Mouse (Mus musculus) myocyte (in vitro differentiated cells): ENCODE results near the gene Boc.

Experiments
- E2F4 ChIP-seq: IDR thresholded peaks from one replicate; pipeline ENCODE4 v1.6.1; 2011; ENCODE audit warnings: mild to moderate bottlenecking, control low read depth, moderate library complexity; ENCODE audit not compliant: insufficient read depth
- MYOD1 ChIP-seq, 3 experiments: IDR thresholded peaks; one replicate each; pipeline ENCODE4 v1.6.1; 2011; ENCODE audit warnings: control low read depth in 2 of 3, low read depth in 2 of 3, mild to moderate bottlenecking in 2 of 3, moderate library complexity in 1 of 3; ENCODE audit not compliant: insufficient read length in 2 of 3, control insufficient read depth in 1 of 3
- POLR2A ChIP-seq: IDR thresholded peaks from one replicate; pipeline ENCODE4 v1.6.1; 2011; ENCODE audit warnings: low read depth, mild to moderate bottlenecking, control low read depth, moderate library complexity; ENCODE audit not compliant: insufficient read length
- TCF12 ChIP-seq: IDR thresholded peaks from one replicate; pipeline ENCODE4 v1.6.1; 2011; ENCODE audit warnings: mild to moderate bottlenecking, control low read depth; ENCODE audit not compliant: poor library complexity, insufficient read depth, severe bottlenecking

DNA sequence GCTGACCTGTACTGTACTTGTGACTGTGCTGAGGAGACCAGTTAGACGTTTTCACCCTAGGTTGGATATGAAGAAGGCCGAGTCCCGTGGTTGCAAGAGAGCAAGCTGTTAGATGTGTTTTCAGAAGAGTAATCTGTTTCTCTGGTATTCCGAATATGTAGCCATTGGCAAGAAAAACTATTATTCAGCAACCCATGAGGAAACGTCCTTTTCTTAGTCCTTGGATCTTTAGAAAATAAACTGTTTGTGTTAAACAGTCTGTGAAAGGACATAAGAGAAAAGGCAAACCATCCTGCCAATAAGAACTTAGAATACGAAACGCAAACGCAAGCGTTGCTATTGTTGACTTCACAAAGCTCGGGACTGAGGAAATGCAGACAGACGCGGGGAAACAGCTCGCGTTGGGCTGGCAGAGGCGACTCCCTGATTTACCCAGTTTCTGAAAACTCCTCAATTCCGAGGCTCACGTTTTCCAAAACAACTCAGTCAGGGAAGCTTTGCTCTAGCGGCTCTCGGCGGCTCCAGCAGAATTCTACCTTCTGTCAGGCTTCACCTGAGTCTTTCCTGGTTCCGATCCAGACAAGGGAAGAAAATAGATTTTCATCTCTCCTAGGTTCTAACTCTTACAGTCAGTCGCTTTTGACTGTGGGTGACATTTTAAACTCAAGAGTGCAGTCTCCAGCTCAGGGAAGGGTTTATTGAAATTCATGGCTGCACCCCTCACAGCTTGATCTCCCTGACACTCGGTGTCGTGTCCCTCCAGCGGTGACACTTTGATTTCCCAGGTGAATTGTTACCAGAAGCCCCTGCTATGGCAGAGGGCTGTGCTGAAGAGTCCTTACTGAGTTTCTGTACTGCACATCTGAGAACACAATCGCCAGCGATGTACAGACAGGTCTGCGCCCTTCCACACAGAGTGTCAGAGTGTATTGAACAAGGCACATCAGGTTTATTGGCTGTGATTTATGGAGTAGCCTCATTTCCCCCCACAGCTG lies 76.8 kb downstream of the Boc start:
- TF ChIP-seq MYOD1 (IDR thresholded peaks at IDR 0.05; ENCODE audit: control insufficient read depth in 1 of 3, insufficient read length in 2 of 3, low read depth in 2 of 3) (no peak), POLR2A (no peak), E2F4 (no peak), TCF12 (no peak)
